Mouse (Mus musculus) layer of hippocampus, adult 18-20 months (tissue): ENCODE data around the gene Kctd20. TPM values are rescaled to one million over a fixed set of nuclear protein-coding genes. Genes with fewer than 3 reads are reported as not detected.

ENCODE experiments used
- DNase-seq, 2 experiments: peaks; one replicate each; pipeline ENCODE4 v3.0.0; 2022; ENCODE audit warnings: low spot score in 2 of 2
- long read RNA-seq: library from polyadenylated mRNA; stranded (forward); transcript quantifications from one replicate; pipeline ENCODE4 v2.0.0, GENCODE M21; 2021
- total RNA-seq, 2 experiments: library from RNA; stranded (reverse); gene quantifications; 2 replicates each; pipeline ENCODE4 v1.2.3; 2021

The Kctd20 gene
- 10 to 100 TPM; 56.9 to 70.4 TPM for total RNA-seq
- long read RNA-seq, full-length matches to known transcripts, result 123 of 133 reads
- long read RNA-seq, partial matches to known transcripts, result 2 of 133 reads
- long read RNA-seq, other reads (novel, unspliced or antisense), result 8 of 133 reads

DNA sequence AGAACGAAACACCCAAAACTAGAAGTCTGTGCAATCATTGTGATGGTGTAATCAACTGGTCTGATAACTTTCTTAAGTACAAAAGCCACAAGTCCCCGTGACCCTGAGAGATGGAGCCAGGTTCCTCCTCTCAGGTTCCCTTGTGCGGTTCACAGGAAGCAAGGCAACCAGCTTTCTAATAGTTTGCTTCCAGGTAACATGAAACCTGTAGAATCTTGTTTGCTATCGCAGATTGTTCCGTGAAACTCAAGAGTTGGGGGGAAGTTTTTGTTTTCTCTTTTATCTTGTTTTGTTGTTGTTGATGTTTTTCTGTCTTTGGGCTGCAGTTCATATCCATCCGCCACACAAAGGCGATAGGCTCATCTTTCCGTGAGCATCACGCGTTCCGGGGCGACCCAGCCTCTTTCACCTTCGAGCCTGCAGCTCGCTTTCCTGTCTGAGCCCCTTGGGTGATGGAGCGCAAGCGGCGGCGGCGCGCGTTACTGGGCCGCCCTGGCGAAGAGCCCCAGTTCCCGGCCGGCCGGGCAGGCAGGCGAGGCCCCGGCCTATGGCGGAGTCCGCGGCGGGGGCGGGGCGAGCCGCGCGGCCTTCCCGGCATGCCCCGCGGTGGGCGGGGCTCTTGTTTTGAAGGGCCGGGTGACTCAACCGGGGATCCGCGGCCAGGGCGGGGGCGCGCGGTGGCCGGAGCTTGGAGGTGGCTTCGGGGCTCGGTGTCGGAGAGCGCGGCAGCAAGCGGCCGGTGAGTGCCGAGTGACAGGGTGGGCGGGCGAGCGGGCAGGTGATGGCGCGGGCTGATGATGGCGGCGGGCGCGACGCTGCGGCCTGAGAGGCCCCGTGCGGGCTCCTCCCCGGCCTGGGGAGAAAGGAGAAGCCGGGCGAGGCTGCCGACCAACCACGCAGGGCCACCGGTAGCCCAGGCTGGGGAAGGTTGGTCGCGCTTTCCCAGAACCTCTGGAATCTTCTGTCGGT lies at the start of gene Kctd20:
TSS of gene Kctd20 (plus strand) at position 120 of the 969 bp plus-strand sequence.
- peak; percentile 74 to 93 for DNase-seq

GRCm38 (mm10) chr17:28904546-28905376 lies 47.0 kb upstream of the Kctd20 start:
- DNase-seq, result peak; percentile 30 to 63

DNA sequence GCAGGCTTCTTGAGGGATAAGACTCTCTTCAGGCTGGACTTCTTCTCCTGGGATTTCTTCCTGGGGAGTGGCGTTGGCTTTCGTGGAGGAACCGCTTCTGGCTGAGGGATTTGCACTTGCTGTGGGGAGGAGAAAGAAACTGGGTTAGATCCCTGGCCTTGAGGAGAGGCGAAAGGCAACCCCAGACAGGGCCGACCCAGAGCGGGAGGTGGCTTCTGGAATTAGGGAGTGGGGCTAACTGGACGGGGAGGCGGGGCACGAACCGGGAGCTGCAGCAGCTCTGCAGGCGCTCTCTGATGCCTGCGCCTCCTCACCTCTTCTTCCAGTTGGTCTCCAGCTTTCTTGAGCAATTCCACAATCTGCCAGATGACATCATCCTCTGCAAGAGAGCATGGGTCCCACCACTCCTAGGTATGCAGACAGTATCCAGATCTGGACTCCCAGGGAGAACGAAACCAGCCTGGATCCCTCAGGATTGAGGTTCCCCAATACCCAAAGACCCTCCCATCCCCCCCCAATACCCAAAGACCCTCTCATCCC lies 46.3 kb upstream of the Kctd20 start:
- no peak for DNase-seq

DNA sequence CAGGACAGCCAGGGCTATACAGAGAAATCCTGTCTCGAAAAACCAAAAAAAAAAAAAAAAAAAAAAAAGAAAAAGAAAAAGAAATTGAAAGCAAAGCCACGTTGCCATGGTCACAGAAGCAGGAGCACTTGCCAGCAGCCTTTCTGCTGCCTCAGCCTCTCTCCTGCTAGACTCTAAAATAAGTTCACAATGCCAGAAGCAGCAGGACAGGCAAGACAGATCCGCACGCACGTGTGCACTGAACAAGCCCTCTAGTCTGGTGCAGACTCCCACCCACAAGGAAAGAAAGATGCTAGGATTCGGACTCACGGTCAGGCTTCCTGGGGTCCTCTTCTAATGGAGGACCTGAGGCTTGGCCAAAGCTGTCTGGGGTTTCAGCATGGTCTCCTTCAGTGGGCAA lies 43.8 kb upstream of the Kctd20 start:
- peak; percentile 30 to 60 for DNase-seq

DNA sequence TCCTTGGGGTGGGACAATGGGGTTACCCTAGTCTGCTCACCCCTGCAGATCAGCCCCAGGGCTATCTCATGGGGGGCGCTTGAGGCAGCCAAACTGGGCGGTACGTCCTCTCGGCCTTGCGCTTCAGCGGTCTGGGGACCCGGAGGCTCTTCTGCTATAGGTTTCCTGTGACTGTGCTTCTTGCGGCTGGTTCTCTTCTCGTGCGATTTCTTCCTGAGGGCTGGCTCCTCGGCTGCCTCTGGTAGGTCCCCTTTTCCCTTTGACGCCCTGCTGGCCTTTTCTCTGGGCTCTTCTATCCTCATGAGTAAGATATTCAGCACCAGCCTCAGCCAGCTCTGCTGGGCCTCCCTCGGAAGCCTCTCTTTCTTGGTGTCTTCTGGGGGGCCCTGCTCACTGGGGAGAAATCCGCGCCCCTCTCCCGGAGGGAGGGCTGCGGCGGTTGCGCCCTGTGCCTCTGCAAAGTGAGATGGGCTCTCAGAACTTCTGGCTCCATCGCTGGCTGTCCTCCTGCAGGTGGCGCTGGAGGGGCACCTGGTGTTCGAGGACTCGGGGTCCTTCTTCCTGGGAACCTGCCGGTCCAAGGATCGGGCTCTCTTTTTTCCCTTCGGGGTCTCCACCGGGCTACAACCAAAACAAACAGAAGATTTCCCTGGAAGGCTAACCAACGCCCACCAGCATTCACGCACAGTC lies 42.4 kb upstream of the Kctd20 start:
- DNase-seq, result peak in 1 of 2 experiments; percentile 21

DNA sequence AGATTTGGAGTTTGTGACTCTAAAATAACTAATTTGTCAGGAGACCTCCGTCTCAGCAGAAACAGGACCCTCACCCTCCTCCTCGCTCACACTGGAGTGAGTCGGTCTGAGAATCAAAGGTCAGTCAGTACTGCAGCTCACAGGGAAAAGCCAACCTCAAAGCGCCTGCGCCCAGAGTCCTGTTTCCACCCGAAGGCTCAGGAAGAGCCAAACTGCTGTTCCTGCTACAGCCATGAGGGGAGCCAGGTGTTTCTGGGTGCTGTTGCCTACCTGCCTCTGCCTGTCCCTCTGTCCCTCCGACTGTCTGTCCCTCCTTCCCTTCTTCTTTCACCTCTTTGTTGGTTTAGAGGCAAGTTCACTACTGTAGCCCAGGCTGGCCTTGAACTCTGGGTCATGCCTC lies 41.6 kb upstream of the Kctd20 start:
- DNase-seq, result no peak

DNA sequence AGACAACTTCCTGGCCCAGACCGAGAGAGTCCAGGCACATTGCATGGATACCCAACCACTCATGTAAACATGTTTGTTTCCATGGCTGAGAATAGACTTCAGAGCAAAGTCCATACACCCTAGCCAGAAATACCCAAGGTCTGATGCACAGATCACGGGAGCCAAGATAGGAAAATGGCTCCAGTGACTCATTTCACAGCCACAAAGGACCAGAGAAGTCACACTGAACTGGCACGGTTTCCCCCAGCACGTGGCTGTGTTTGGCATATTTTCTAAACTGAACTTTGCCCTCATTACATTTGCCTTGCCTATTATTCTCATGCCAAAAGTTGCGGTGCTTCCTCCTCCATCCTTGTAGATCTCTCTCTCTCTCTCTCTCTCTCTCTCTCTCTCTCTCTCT lies 38.5 kb upstream of the Kctd20 start:
- DNase-seq, result no peak

GRCm38 (mm10) chr17:28913940-28914339 lies 37.8 kb upstream of the Kctd20 start:
- DNase-seq, result no peak

DNA sequence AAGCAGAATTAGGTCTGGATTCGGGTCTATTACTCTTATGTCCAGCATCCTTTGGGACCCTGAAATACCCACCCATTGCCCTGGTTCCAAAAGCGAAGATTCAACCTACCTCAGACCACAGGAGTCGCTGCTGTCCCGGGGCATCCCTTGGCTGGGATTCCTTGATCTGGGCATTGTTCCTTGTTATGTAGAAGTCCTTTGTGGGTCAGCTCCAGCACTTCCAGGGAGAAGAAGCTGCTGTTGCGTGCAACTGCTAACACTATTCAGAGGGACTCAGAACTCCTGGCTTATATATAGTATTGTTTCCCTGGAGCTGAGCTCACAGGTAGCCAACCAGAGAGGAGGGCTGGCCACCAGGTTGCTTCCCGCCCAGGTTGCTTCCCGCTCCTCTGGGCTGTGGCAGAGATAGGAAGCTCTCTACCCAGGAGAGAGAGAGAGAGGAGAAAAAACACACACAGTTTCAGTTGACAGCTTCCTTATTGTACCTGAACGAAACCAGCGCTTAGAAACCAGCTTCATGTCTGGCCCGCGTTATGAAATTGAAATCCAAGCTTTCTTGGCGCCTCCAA lies 36.6 kb upstream of the Kctd20 start, which contains the start of gene 4930539E08Rik:
TSS of gene 4930539E08Rik (minus strand) at position 265 of the 569 bp plus-strand sequence.
- no peak for DNase-seq

DNA sequence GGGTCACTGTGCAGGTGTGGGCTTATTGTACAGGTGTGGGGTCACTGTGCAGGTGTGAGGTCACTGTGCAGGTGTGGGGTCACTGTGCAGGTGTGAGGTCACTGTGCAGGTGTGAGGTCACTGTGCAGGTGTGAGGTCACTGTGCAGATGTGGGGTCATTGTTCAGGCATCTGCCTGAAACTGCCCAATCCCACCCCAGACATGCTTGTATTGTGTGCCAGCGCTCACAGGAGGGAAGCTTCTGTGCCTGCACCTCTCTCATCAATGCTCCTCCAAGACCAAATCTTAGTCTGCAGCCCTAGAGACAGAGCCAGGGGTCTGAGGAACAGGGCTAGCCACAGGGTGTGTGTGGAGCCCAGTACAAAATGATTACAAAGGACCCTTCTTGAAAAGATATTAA lies 35.2 kb upstream of the Kctd20 start:
- no peak for DNase-seq

- no peak for DNase-seq
Measured at GRCm38 (mm10) chr17:28921086-28921485, 30.7 kb upstream of the Kctd20 start.

- no peak for DNase-seq
Measured at GRCm38 (mm10) chr17:28922096-28922495, 29.7 kb upstream of the Kctd20 start.

GRCm38 (mm10) chr17:28924957-28925595 lies 26.7 kb upstream of the Kctd20 start:
- no peak for DNase-seq

GRCm38 (mm10) chr17:28926380-28926779 lies 25.4 kb upstream of the Kctd20 start:
- peak; percentile 58 to 90 for DNase-seq

DNA sequence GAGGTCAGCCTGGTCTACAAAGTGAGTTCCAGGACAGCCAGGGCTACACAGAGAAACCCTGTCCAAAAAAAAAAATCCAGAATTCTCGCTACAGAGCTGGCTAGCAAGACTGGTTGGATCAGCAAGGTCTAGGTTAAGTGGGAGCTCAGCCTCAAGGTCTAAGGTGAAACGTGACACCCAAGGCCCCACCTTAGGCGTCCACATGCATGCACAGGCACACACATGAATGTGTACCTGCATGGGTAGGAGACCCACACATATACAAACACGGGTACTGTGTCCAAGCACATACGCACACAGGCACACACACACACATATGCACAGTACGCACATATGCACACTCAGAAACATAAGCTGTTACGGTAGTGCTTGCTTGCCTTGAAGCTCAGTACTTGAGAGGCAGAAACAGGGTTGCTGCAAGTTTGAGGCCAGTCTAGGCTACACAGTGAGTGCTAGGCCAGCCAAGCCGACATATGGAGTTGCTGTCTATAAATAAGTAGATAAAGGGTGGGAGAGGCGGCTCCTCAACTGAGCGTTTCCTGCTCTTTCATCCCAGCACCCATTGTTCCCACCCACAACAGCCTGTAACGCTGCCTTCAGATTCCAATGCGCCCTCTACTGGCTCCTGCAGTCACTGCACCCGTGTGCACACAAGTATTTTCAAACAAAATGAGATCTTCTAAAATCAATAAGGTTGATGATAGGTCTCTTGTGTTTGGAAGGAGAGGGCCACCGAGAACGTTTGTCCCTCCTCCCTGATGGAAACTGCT lies 24.7 kb upstream of the Kctd20 start:
- DNase-seq, result peak; percentile 3 to 71

DNA sequence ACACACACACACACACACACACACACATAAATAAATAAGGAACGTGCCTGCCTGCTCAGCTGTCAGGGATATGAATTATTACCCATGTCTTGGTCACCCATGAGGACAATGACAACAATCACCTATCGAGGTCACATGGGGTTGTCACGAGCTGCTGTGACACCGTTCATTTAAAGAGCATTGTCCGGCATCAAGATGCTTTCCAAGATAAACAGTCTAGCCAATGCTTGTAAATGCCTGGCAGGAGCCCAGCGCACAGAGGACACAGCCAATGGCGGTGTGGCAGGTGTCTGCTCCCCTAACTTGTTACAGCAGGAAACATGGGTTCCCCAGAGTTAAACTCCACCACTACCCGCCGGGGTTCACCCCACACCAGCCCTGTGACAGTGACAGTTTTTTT lies 23.7 kb upstream of the Kctd20 start:
- no peak for DNase-seq

GRCm38 (mm10) chr17:28929369-28929768 lies 22.4 kb upstream of the Kctd20 start:
- DNase-seq, result no peak

DNA sequence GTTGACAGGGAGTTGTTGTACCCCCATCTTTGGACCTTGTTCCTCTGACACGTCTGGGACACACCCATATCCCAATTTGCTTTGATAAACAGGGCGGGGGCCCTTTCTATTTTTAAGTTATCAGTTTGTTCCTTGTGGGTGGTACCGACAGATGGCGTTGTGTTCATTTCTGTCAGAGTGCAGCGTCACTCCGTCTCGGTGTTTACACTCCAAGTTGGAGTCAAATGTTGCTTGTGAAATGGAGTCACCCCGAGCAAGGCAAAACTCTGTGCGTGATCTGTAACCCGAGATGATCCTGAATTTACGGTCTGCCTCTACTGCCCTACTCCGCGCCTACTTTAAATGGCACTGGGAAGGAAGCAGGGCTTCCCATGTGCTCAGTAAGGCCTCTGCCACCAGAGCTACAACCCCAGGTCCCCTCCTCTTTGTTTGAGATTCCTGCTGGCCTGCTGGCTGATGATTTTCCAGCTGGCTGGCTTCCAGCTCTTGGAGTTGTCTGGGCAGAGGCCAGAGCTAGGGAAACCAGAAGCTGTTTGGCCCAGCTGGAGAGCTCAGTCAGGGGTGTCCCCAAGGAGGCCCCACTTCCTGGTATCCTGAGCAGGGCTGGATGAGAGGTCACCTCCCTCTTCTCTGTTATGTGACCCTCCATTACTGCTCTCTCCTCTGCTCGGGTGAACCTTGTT lies 21.2 kb upstream of the Kctd20 start:
- DNase-seq, result peak; percentile 20 to 76
